Mouse (Mus musculus) myocyte (in vitro differentiated cells): Measurements from ENCODE around the gene Fgf14. TPM values are rescaled to one million over a fixed set of nuclear protein-coding genes. Genes with fewer than 3 reads are reported as not detected.

Source experiments
- H3K27me3 ChIP-seq: one replicate; pipeline ENCODE4 v1.6.1; 2011; ENCODE audit not compliant: control insufficient read depth, insufficient read depth, insufficient read length
- H3K36me3 ChIP-seq: one replicate; pipeline ENCODE4 v1.6.1; 2011; ENCODE audit not compliant: control insufficient read depth, insufficient read depth
- H3K4me2 ChIP-seq: one replicate; pipeline ENCODE4 v1.6.1; 2011; ENCODE audit warnings: low read depth, control low read depth
- H3K4me3 ChIP-seq: one replicate; pipeline ENCODE4 v1.5.1; 2011; ENCODE audit warnings: mild to moderate bottlenecking, control low read depth, moderate library complexity
- H3K79me2 ChIP-seq: one replicate; pipeline ENCODE4 v1.6.1; 2011; ENCODE audit not compliant: control insufficient read depth, insufficient read depth
- H3ac ChIP-seq: one replicate; pipeline ENCODE4 v1.6.1; 2011; ENCODE audit not compliant: control insufficient read depth, insufficient read length
- E2F4 ChIP-seq: IDR thresholded peaks from one replicate; pipeline ENCODE4 v1.6.1; 2011; ENCODE audit warnings: mild to moderate bottlenecking, control low read depth, moderate library complexity; ENCODE audit not compliant: insufficient read depth
- MYOG ChIP-seq, 3 experiments: IDR thresholded peaks; one replicate each; pipeline ENCODE4 v1.6.1; 2011; ENCODE audit warnings: control low read depth in 2 of 3, low read depth in 2 of 3, mild to moderate bottlenecking in 2 of 3; ENCODE audit not compliant: insufficient read length in 2 of 3, control insufficient read depth in 1 of 3, insufficient read depth in 1 of 3
- TCF12 ChIP-seq: IDR thresholded peaks from one replicate; pipeline ENCODE4 v1.6.1; 2011; ENCODE audit warnings: mild to moderate bottlenecking, control low read depth; ENCODE audit not compliant: poor library complexity, insufficient read depth, severe bottlenecking
- TCF3 ChIP-seq: IDR thresholded peaks from one replicate; pipeline ENCODE4 v1.6.1; 2011; ENCODE audit warnings: low read depth, control low read depth; ENCODE audit not compliant: insufficient read length
- polyA plus RNA-seq: library from polyadenylated mRNA; unstranded; fragments of >200 nt; fragmentation: generic; extraction: Trizol; gene quantifications from one replicate; pipeline ENCODE4 v1.2.1, GENCODE M21; 2012; ENCODE audit warnings: missing spikeins

Gene Fgf14
- polyA plus RNA-seq, 1 experiment: not detected

GRCm38 (mm10) chr14:123966531-123966930 lies 710.4 kb downstream of the Fgf14 start:
- no peaks in the 10 kb centered on the region for H3K79me2 ChIP-seq
- TF ChIP-seq MYOG (IDR thresholded peaks at IDR 0.05; ENCODE audit: control insufficient read depth in 1 of 3, insufficient read depth in 1 of 3, insufficient read length in 2 of 3, low read depth in 2 of 3) (no peak), TCF3 (no peak), TCF12 (no peak), E2F4 (no peak)

More at GRCm38 (mm10) chr14:123966531-123966930, 710.4 kb downstream of the Fgf14 start:
- Histone ChIP-seq H3K27me3 (no peaks in the 10 kb centered on the region), H3ac (no peak overlapping the region), H3K36me3 (no peaks in the 10 kb centered on the region), H3K4me3 (no peak overlapping the region), H3K4me2 (no peak overlapping the region)
